Mouse (Mus musculus): ENCODE data around the gene Timm50.

Timm50 gene

DNA sequence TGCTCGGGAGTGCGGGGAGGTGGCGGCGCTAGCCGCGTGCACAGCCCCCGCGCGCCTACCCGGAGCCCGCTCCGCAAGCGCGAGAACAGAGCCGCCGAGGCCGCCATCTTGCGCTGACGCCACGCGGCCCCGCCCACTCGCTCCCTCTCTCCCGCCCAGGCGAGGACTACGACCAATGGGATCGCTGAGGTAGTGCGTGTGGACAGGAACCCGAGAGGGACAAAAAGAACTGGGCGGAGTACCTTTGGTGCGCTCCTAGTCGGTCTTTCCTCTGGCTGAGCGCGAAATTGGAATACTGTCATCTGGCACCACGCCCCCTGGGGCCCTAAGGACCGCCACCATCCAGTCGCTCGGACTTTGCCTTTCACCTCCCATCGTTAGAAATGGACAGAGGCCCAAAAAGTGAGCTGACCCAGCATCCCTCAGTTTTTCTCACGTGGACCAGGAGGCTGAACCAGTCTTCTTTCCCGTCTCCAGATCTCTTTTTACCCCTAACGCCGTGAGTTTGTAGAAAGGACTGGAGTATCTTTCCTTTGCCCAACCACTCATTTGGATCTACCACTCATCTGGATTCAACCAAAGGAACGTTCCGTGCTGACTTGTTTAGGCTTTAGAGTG lies at the start of gene Timm50:
Gene Timm50 (minus strand): TSS at position 147 of the 618 bp plus-strand sequence.
- in situ Hi-C loops (cut with MboI; ENCODE audit: low pct_unique_long_range_greater_than_20kb in 1 of 2, low sequenced_read_pairs in 2 of 2, unreplicated experiment in 1 of 2): no loop called here

DNA sequence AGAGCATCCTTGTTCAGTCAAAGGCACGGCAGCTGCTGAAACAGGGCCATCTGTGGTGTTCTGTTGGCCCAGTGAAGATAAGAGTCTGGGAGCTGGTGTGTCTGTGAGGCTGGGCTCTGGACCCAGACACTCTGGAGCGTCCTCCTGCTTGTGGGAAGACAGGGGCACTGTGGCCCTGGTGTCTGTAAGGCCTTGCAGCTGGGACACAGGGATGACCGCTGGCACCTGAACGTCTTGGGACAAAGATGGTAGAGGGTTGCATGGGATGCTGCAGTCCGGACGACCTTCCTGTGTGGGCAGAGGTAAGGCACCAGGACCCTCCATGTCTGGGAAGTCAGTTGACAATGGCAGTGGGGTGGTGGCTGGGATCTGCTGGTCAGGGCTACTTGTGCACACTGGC lies 48.4 kb upstream of the Timm50 start:
- in situ Hi-C loops (cut with MboI; ENCODE audit: low pct_unique_long_range_greater_than_20kb in 1 of 2, low sequenced_read_pairs in 2 of 2, unreplicated experiment in 1 of 2): no loop called here

DNA sequence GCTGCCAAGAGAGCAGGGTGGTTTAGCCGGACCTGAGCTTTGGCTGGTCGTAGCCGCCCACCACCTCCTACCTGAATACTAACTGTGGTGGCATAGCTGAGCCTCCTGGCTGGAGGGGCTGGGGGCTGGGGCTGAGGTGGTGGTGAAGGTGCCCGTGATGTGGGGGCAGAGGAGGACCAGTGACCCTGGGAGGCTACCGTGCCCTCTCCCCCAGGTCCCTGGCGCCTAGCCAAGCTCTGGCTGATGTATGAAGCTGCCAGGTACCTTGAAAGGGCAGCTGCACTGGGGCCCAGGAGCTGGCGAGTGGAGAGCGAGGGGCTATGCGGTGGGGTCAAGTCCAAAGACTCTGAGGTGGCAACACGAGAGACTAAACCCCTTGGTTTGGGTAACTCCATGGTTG lies 48.0 kb upstream of the Timm50 start:
- in situ Hi-C loops (cut with MboI; ENCODE audit: low pct_unique_long_range_greater_than_20kb in 1 of 2, low sequenced_read_pairs in 2 of 2, unreplicated experiment in 1 of 2): no loop called here

DNA sequence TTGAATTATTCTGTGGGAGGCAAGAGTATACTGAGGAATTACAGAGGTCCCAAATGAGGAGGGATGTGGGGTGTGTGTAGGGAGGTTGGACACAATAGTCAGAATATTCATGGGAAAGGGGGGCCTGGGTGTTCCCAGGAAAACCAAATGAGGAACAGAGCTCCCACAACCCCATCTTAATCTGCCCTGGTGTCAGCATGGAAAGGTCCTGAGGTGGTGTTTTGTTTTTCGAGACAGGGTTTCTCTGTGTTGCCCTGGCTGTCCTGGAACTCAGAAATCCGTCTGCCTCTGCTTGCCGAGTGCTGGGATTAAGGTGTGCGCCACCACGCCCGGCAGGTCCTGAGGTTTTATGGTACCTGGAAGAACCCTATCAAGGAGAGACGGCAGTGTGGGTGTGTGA lies 46.6 kb upstream of the Timm50 start:
- in situ Hi-C loops (cut with MboI; ENCODE audit: low pct_unique_long_range_greater_than_20kb in 1 of 2, low sequenced_read_pairs in 2 of 2, unreplicated experiment in 1 of 2): no loop called here

DNA sequence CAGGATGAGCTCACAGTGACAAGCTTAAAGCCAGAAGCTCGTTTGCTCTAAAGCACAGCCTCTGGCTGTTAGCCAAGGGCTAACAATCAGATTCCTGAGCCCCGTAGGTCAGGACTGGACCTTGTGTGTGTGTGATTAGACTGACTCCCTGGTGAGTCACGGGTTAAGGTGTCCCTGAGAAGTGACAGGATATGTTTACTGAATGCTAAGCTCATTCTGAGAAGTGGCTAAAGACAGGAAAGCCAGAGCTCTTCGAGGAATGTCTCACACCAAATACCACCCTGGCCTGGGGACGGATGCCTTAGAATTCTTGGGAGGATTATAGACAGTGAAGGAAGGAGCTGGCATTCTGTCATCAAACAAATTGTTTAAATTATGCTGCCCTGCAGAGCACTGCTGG lies 46.1 kb upstream of the Timm50 start:
- in situ Hi-C loops (cut with MboI; ENCODE audit: low pct_unique_long_range_greater_than_20kb in 1 of 2, low sequenced_read_pairs in 2 of 2, unreplicated experiment in 1 of 2): no loop called here

DNA sequence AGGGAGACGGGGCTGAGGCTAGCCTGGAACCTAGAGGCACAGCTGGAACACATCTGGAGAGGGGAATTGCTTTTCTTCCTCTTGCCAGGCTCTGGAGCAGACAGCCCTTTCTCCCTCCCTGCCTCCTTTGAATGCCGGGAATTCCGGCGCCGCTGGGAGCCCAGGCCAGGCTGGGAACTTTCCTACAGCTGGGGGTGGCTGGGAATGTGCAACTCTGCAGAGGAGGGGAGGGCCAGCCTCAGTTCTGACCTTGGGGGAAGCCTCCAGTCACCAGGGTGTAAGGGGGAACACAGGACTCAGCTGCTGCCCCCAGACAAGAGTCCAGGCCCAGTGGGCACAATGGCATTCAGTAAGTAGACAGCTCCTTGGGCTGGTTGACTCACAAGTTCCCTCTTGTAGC lies 45.1 kb upstream of the Timm50 start:
- in situ Hi-C loops (cut with MboI; ENCODE audit: low pct_unique_long_range_greater_than_20kb in 1 of 2, low sequenced_read_pairs in 2 of 2, unreplicated experiment in 1 of 2): no loop called here

DNA sequence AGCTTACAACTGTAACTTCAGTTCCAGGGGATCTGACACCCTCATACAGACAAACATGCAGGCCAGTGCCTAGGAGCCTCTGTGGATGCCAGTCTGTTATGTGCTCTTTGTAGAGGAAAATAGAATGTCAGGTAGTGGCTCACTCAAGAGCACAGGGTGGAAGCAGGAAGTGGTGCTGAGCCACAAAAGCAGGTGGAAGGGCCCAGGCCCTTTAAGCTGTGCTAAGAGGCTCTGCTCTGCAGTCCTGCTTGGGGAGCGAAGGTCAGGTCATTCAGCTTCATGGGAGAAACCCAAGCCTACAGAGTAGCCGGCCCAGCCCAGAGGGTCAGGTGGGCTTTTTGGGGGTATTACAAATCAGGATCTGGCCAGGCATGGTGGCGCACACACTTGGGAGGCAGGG lies 43.3 kb upstream of the Timm50 start:
- in situ Hi-C loops (cut with MboI; ENCODE audit: low pct_unique_long_range_greater_than_20kb in 1 of 2, low sequenced_read_pairs in 2 of 2, unreplicated experiment in 1 of 2): no loop called here

DNA sequence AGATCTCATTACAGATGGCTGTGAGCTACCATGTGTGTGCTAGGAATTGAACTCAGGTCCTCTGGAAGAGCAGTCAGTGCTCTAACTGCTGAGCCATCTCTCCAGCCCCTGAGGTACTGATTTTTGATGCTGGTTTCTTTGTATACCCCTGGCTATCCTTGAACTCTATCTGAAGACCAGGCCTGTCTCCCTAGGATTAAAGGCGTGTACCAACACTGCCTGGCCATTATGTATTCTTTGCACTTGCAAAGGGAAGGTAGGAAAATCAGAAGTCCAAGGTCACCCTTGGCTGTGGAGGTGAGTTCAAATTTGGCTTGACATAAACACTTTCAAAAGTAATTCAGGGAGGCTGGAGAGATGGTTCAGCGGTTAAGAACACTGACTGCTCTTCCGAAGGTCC lies 42.7 kb upstream of the Timm50 start:
- in situ Hi-C loops (cut with MboI; ENCODE audit: low pct_unique_long_range_greater_than_20kb in 1 of 2, low sequenced_read_pairs in 2 of 2, unreplicated experiment in 1 of 2): no loop called here

DNA sequence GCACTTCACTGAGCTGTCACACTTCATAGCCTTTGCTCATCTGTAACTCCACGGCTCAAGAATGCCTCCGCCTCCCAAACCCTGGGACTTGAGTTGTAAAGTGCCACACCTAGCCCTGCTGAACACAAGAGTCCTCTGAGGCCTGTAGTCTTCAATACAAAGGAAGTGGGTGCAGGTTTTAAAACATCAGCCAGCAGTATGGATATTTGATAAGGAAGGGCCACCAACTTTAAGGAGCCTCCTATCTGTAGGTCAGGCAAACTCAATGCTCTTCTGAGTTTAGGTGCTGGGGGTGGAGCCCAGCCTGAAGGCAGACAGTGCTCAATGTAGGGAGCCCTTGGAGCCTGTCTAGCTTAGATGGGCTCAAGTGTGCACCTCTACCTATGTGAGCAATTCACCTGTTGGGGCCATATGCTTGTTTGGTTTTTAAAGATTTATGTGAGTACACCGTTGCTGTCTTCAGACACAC lies 42.3 kb upstream of the Timm50 start:
- in situ Hi-C loops (cut with MboI; ENCODE audit: low pct_unique_long_range_greater_than_20kb in 1 of 2, low sequenced_read_pairs in 2 of 2, unreplicated experiment in 1 of 2): no loop called here

DNA sequence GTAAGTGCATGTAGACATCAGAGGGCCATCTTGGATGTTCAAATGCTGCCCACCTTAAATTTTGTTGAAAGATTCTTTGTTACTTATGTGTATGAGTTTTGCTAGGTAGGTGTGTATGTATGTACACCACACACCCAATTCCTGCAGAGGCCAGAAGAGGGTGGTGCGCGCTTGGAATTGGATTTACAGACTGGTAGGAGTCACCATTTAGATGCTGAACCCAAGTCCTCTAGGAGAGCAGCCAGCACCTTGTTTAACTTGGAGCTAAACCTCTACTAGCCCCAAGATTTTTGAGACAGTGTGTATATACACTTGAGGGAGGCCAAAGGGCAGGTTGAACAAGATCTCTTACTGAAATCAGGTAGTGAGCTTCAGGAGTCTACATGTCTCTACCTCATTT lies 41.4 kb upstream of the Timm50 start:
- in situ Hi-C loops (cut with MboI; ENCODE audit: low pct_unique_long_range_greater_than_20kb in 1 of 2, low sequenced_read_pairs in 2 of 2, unreplicated experiment in 1 of 2): no loop called here

DNA sequence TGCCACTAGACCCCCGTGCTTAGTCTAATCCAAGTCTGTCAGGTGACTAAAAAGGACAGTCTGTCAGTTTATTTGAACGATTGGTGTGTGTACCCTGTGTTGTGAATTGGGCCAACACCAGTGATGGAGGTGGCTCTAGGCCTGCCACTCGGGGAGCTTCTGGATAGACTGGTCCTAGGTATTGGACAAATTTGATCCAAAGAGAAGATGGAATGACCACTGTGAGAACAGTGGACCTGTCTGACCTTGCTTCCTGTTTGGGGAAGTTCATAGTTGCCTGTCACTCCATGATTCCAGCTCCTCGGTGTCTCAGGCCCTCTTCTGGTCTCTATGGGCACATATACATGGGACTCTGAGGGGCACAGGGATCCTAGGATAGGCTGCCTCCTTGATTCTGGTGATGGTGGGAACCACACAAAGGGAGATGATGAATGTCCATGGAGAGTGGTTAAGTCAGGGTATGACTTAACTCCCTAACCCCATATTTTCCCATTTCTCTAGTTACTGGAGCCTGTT lies 39.9 kb upstream of the Timm50 start:
- in situ Hi-C loops (cut with MboI; ENCODE audit: low pct_unique_long_range_greater_than_20kb in 1 of 2, low sequenced_read_pairs in 2 of 2, unreplicated experiment in 1 of 2): no loop called here

DNA sequence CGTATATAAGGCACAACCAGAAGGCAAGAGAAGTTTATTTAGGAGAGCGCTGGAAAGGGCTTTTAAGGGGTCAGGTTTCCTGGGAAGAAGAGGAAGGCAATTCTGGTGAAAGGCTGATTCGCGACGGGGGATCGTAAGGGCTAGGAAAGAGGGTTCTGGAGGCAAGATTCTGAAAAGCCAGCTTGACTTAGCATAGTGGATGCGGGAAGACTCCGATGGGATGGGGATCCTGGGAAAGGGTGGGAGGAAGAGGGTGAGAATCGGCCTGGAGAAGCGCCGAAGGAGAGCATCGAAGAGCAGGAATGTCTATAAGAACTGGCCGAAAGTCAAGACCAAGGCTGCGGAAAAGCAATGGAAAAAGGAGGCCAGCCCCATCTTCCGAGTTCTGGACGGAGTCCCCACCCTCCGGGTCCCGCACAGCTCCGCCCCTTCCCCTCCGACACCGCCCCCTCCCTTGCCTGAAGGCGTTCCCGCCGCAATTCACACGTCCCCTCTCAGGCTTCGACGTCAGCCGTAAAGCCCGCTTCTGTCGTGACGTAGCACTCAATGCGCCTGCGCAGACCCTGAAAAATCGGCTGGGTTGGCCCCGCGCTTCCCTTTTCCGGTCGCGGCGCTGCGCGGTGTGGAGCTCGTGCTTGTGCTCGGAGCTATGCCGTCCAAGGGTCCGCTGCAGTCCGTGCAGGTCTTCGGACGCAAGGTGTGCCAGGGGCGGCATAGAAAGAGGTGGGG lies 38.4 kb upstream of the Timm50 start, which contains the start of gene Rps16:
Gene Rps16 (plus strand): TSS at position 498 of the 729 bp plus-strand sequence.
- in situ Hi-C loops (cut with MboI; ENCODE audit: low pct_unique_long_range_greater_than_20kb in 1 of 2, low sequenced_read_pairs in 2 of 2, unreplicated experiment in 1 of 2): no loop called here

DNA sequence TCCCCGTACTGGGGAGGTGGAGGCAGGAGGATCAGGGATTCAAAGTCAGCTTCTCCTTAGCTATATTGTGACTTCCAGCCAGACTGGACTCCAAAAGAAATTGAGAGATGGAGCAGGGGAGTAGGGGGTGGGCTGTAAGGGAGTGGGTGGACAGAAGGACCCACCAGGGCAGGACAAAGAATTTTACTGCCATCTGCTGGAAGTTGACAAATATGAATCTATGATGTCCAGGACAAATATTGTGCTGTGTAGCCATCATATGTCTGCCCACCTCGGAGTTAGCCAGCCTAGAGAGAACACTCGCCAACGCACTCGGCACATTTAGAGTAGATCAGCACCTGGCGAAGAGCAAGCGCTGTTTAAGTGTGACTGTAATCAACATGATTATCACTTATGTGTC lies 36.7 kb upstream of the Timm50 start:
- in situ Hi-C loops (cut with MboI; ENCODE audit: low pct_unique_long_range_greater_than_20kb in 1 of 2, low sequenced_read_pairs in 2 of 2, unreplicated experiment in 1 of 2): no loop called here

DNA sequence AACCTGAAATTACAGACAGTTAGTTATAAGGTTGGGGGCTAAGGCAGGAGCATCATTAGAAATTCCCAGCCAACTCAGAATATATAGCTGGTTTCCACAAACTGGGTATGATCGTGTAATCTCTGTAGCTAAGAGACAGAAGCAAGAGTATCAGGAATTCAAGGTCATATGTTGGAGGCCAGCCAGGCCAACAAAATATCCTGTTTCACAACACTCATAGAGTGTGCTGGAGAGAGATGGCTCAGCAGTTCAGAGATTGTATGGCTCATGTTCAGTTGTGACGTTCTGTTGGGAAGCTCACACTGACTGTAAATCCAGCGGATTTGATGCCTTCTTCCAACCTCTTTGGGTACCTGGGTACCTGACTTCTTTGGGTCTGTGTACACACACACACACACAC lies 35.9 kb upstream of the Timm50 start:
- in situ Hi-C loops (cut with MboI; ENCODE audit: low pct_unique_long_range_greater_than_20kb in 1 of 2, low sequenced_read_pairs in 2 of 2, unreplicated experiment in 1 of 2): no loop called here

DNA sequence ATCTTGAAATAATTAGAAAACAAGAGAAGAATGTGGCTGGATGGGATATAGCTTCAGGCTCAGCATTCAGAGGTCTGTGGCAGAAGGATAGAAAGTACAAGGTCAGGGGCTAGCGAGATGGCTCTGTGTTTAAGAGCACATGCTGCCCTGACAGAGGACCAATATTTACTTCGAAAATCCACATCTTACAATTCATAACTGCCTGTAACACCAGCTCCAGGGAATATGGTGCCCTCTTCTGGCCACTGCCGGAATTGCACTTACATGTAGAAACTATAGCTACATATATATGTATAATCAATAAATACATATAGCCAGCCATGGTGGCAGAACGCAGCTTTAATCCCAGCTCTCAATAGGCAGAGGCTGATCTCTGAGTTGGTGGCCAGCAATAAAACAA lies 32.8 kb upstream of the Timm50 start:
- in situ Hi-C loops (cut with MboI; ENCODE audit: low pct_unique_long_range_greater_than_20kb in 1 of 2, low sequenced_read_pairs in 2 of 2, unreplicated experiment in 1 of 2): no loop called here

DNA sequence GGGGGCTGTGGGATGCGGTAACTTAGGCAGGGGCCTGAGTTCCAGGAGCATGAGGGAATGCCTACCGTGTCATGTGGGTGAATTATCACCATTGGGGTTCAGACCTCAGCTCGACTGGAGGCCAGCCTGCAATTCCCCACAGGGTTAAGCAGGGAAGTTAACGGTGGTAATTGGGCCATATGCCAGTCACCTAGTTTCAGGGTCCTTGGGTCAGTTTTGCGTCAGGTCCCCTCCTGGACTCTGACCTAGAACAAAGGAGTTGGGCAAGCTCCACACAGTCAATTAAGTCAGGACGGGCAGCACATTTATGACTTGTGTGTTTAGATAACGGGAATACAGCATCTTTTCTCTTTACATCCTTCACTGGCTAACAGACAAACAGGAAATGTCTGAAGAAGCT lies 29.5 kb upstream of the Timm50 start:
- in situ Hi-C loops (cut with MboI; ENCODE audit: low pct_unique_long_range_greater_than_20kb in 1 of 2, low sequenced_read_pairs in 2 of 2, unreplicated experiment in 1 of 2): no loop called here

DNA sequence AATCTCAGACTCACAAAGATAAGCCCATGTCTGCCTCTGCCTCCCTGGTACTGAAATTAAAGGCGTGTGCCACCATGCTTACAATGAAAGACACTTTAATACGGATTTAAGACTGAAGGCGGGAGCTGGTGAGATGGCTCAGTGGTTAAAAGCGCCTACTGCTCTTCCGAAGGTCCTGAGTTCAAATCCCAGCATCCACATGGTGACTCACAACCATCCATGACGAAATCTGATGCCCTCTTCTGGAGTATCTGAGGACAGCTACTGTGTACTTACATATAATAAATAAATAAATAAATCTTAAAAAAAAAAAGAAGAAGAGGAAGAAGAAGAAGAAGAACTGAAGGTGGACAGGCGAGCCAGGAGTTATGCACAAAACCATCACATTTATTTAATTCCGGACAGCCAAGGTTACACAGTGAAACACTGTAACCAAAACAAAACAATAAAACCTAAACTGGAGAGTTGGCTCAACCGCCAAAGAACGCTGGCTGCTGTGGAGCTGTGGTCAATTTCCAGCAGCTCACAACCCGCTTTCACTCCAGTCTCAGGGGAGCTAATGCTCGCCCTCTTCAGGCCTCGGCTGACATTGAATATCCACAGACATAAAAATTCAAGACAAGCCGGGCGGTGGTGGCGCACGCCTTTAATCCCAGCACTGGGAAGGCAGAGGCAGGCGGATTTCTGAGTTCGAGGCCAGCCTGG lies 27.5 kb upstream of the Timm50 start:
- in situ Hi-C loops (cut with MboI; ENCODE audit: low pct_unique_long_range_greater_than_20kb in 1 of 2, low sequenced_read_pairs in 2 of 2, unreplicated experiment in 1 of 2): no loop called here

DNA sequence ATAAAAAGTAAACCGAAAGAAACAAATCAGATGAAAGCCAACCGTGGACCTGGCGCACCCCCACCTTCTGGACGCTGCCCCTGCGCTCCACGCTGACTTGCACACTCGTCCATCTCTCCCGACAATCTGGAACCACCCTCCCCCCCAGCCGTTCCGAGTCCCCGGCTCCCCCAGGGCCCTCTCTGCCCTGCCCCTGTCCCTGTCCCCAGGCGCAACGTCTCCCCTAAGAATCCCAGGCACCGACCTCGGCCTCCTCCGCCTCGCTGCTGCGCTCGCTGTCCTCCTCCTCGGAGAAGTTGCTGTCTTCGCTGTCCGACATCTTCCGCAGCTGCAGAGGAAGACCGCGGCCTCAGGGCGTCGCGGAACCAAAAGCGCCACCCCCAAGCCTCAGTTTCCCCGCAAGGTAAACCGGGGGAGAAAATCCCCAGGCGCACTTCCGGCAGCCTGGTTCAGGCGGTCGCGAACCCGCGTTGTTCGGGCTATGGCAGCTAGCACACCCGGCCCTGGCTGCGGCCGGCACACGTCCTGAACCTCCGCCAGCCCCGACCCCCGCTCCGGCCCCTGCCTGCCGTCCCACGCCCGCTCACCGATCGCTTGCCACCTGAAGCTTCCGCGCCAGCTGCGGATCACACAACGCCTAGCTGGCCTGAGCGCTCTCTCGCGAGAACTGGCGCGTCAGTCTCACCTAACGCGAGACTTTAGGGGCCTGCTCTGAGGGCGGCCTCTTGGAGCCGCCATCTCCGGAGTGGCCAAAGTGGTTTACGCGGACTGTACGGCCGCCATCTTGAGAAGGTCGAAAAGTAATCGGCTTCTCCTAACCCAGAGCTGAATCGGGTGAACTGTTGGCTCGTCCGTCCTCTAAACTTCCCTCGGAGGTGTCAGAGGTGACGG lies 26.5 kb upstream of the Timm50 start, which contains the start of gene Supt5:
Gene Supt5 (minus strand): TSS at position 639 of the 891 bp plus-strand sequence.
- in situ Hi-C loops (cut with MboI; ENCODE audit: low pct_unique_long_range_greater_than_20kb in 1 of 2, low sequenced_read_pairs in 2 of 2, unreplicated experiment in 1 of 2): no loop called here

All from mouse embryonic stem cell (cell line).